Mouse (Mus musculus): ENCODE results near the gene Rnd1.

DNA sequence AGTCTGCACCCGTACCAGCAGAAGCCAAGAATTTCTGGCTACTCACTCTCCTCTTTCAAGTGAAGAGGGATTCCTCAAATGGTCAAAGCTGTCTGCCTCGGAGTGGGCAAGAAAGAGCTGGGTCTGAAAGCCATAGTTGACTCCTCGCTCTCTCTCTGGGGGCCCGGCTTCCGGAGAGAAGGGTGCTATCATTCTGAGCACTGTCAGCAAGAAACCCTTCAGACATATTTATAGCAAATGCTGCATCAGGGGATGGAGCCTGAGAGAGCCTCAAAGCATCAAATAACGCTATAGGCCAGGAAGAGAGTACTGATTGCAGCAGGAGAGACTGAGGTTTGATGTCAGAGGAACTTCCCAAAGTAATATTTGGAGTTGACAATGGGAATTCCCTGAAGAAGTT lies 47.8 kb downstream of the Rnd1 start:
- TF ChIP-seq MAX (IDR thresholded peaks at IDR 0.05; ENCODE audit: low read depth) (no peak), POLR2A (IDR thresholded peaks at IDR 0.05; ENCODE audit: insufficient read length, low read depth) (no peak), TCF3 (IDR thresholded peaks at IDR 0.05; ENCODE audit: insufficient read length, low read depth) (no peak), USF1 (IDR thresholded peaks at IDR 0.05; ENCODE audit: low read depth) (no peak), E2F4 (IDR thresholded peaks at IDR 0.05; ENCODE audit: insufficient read depth) (no peak)

Measured in myocyte (in vitro differentiated cells).